Mouse (Mus musculus) liver, embryonic 11.5 days (tissue): ENCODE data around the gene Wdr70. TPM values are rescaled to one million over a fixed set of nuclear protein-coding genes. Genes with fewer than 3 reads are reported as not detected.

ENCODE experiments used
- ATAC-seq: fragments of 200-750 bp; cut with Nextera tagmentation; replicated peaks from 2 replicates; pipeline ENCODE4 v1.8.0; 2017; ENCODE audit warnings: moderate number of reproducible peaks, mild to moderate bottlenecking, moderate TSS enrichment, moderate library complexity; ENCODE audit not compliant: low FRiP score
- DNase-seq: peaks from one replicate; pipeline ENCODE4 v3.0.0-alpha.2; 2017; ENCODE audit warnings: low spot score
- H3K27ac ChIP-seq: fragments of 300-500 bp; sonication (generic); 2 replicates; pipeline ENCODE4 v1.5.1; 2014; ENCODE audit warnings: mild to moderate bottlenecking, low read depth, low read length, control low read depth
- H3K27me3 ChIP-seq: fragments of 300-500 bp; sonication (generic); replicated peaks from 2 replicates; pipeline ENCODE4 v1.6.1; 2014; ENCODE audit warnings: low read length, mixed read lengths; ENCODE audit not compliant: control insufficient read depth, insufficient read depth
- H3K36me3 ChIP-seq: fragments of 300-500 bp; sonication (generic); 2 replicates; pipeline ENCODE4 v1.6.1; 2014; ENCODE audit warnings: mild to moderate bottlenecking, low read length, moderate library complexity, mixed read lengths; ENCODE audit not compliant: control insufficient read depth, insufficient read depth
- H3K4me1 ChIP-seq: fragments of 300-500 bp; sonication (generic); replicated peaks from 2 replicates; pipeline ENCODE4 v1.6.1; 2014; ENCODE audit warnings: low read length, mixed read lengths; ENCODE audit not compliant: control insufficient read depth, insufficient read depth
- H3K4me2 ChIP-seq: fragments of 300-500 bp; sonication (generic); 2 replicates; pipeline ENCODE4 v1.6.1; 2014; ENCODE audit warnings: mild to moderate bottlenecking, control low read depth, moderate library complexity
- H3K4me3 ChIP-seq: fragments of 300-500 bp; sonication (generic); 2 replicates; pipeline ENCODE4 v1.5.1; 2014; ENCODE audit warnings: low read depth, low read length, control low read depth
- H3K9ac ChIP-seq: fragments of 300-500 bp; sonication (generic); 2 replicates; pipeline ENCODE4 v1.6.1; 2014; ENCODE audit warnings: low read depth, low read length, control low read depth
- H3K9me3 ChIP-seq: fragments of 300-500 bp; sonication (generic); 2 replicates; pipeline ENCODE4 v1.6.1; 2016; ENCODE audit warnings: low read length, inconsistent platforms, mixed read lengths; ENCODE audit not compliant: control insufficient read depth
- WGBS: fragments of 180-500 bp; shearing (Covaris S2); extraction: QIAGEN DNeasy Blood & Tissue Kit; methylation state at CpG from one replicate; pipeline ENCODE4 v1.1.7; 2014; 5-methylcytosine and 5-hydroxymethylcytosine counted together
- polyA plus RNA-seq: library from polyadenylated mRNA; unstranded; fragments of >200 nt; fragmentation: Nextera tagmentation; extraction: Ambion mirVana; gene quantifications from 2 replicates; pipeline ENCODE4 v1.2.1, GENCODE M21; 2014

The Wdr70 gene
- polyA plus RNA-seq, 1 experiment from 2014 or later: 51.5 TPM

DNA sequence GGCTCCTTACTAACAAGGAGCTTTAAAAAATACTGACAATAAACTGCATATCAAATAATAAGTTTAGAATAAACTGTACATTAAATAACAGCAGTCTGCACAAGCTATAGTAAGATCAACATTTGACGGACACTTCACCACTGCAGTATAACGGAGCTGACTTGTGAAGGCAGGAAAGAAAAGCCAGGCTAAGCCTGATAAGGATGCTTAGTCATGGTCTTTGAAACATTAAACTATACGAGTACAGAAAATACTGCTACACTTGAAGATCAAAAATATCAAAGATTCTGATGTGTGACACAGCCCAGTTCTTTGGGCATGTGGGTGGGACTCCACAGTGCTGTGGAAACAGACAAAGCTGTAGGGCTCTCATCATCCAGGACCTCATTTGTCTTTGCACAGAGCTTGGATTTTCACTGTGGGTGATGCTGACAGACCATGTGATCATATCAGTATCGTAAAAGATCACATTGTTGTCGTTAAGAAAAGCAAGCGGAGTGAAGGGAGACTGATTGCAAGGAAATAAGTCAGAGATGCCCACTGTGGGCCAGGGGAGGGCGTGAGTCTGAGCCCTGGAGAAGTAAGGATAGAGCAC is 163.3 kb downstream of the Wdr70 start:
- H3K9ac ChIP-seq: no peak overlapping the region
- H3K9me3 ChIP-seq: no peaks in the 10 kb centered on the region
- 46% methylated on average over 7 of the region's 7 CpGs for WGBS
- no peak for ATAC-seq
- no peak overlapping the region for H3K27ac ChIP-seq
- no peaks in the 10 kb centered on the region for H3K36me3 ChIP-seq
- no peak overlapping the region for H3K4me2 ChIP-seq
- peaks cover 4% of the 10 kb centered on the region; the same call in 1 of the 2 replicates for H3K4me1 ChIP-seq
- no peak overlapping the region for H3K4me3 ChIP-seq
- DNase-seq: no peak
- no peaks in the 10 kb centered on the region for H3K27me3 ChIP-seq

DNA sequence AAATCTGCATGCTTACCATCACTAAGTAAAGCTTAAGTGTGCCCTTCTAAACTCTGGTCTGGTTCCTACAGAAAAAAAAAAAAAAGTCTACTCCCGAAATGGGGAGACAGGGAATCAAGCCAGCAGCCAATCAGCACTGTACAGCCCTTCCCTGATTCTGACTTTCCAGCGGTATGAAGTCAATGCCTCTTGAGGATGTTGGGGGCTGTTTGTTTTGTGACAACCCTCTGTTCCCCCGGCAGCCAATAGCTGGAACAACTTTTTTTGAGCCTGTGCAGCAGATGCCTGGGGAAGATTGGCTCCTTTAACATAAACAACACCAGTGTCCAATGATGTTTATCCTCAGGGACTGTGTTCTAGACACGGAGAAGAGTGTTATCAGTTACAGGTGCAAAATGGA is 164.4 kb downstream of the Wdr70 start:
- peak overlapping the region; percentile 37 for H3K4me2 ChIP-seq

GRCm38 (mm10) chr15:7934105-7934504 is 164.9 kb downstream of the Wdr70 start:
- 54% methylated on average over 16 of the region's 16 CpGs for WGBS
- H3K27me3 ChIP-seq: no peaks in the 10 kb centered on the region
- DNase-seq (no peak), ATAC-seq (no peak)
- no peak overlapping the region for H3K9ac ChIP-seq
- H3K4me1 ChIP-seq: peaks cover 4% of the 10 kb centered on the region; the same call in 1 of the 2 replicates
- H3K4me2 ChIP-seq: peak overlapping the region; percentile 37
- no peaks in the 10 kb centered on the region for H3K36me3 ChIP-seq
- H3K4me3 ChIP-seq: no peak overlapping the region
- no peaks in the 10 kb centered on the region for H3K9me3 ChIP-seq
- H3K27ac ChIP-seq: no peak overlapping the region

More for the DNA sequence above, 164.4 kb downstream of the Wdr70 start:
- Histone ChIP-seq H3K4me3 (no peak overlapping the region), H3K9me3 (no peaks in the 10 kb centered on the region), H3K4me1 (peaks cover 4% of the 10 kb centered on the region; the same call in 1 of the 2 replicates), H3K36me3 (no peaks in the 10 kb centered on the region), H3K27me3 (no peaks in the 10 kb centered on the region), H3K27ac (no peak overlapping the region), H3K9ac (no peak overlapping the region)
- ATAC-seq: no peak
- WGBS: 47% methylated on average over 4 of the region's 4 CpGs
- no peak for DNase-seq

DNA sequence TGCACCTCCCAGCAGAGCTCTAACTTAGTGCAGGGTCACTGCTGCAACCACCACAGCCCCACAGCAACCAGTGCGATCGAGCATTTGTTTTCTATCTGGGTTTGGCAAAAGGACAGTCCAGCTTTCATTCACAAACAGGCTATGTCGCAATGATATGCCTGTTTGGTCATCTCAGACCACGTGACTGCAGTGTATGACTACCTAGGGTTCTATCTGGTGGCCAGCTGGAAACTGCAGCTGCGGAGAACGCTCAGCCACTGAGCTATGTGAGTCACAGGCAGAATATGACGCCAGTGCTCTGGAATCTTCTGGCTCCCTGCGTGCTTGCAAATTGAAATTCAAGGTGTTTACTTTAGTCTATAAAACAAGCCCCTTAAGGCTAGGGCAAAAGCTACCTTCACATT is 167.4 kb downstream of the Wdr70 start:
- H3K9me3 ChIP-seq: no peaks in the 10 kb centered on the region
- no peaks in the 10 kb centered on the region for H3K27me3 ChIP-seq
- no peak overlapping the region for H3K9ac ChIP-seq
- H3K4me2 ChIP-seq: no peak overlapping the region
- H3K36me3 ChIP-seq: no peaks in the 10 kb centered on the region
- H3K4me3 ChIP-seq: no peak overlapping the region
- DNase-seq (no peak), ATAC-seq (no peak)
- H3K27ac ChIP-seq: no peak overlapping the region; the same call in 1 of the 2 replicates
- WGBS: 85% methylated on average over 8 of the region's 8 CpGs
- peaks cover 4% of the 10 kb centered on the region; the same call in 1 of the 2 replicates for H3K4me1 ChIP-seq

- WGBS: 77% methylated on average over 4 of the region's 4 CpGs
- ATAC-seq (no peak), DNase-seq (no peak)
Measured at GRCm38 (mm10) chr15:7925382-7925781, 173.6 kb downstream of the Wdr70 start.

GRCm38 (mm10) chr15:7923281-7923680 is 175.7 kb downstream of the Wdr70 start:
- Histone ChIP-seq H3K27me3 (no peaks in the 10 kb centered on the region), H3K9me3 (no peaks in the 10 kb centered on the region), H3K9ac (no peak overlapping the region), H3K27ac (no peak overlapping the region), H3K4me1 (no peaks in the 10 kb centered on the region), H3K36me3 (no peaks in the 10 kb centered on the region), H3K4me2 (no peak overlapping the region), H3K4me3 (no peak overlapping the region)
- ATAC-seq (no peak), DNase-seq (no peak)
- 93% methylated on average over 4 of the region's 4 CpGs for WGBS

More at GRCm38 (mm10) chr15:7925382-7925781, 173.6 kb downstream of the Wdr70 start:
- Histone ChIP-seq H3K4me1 (no peaks in the 10 kb centered on the region), H3K27me3 (no peaks in the 10 kb centered on the region), H3K36me3 (no peaks in the 10 kb centered on the region), H3K4me3 (no peak overlapping the region), H3K27ac (no peak overlapping the region), H3K9ac (no peak overlapping the region), H3K9me3 (no peaks in the 10 kb centered on the region), H3K4me2 (no peak overlapping the region)

DNA sequence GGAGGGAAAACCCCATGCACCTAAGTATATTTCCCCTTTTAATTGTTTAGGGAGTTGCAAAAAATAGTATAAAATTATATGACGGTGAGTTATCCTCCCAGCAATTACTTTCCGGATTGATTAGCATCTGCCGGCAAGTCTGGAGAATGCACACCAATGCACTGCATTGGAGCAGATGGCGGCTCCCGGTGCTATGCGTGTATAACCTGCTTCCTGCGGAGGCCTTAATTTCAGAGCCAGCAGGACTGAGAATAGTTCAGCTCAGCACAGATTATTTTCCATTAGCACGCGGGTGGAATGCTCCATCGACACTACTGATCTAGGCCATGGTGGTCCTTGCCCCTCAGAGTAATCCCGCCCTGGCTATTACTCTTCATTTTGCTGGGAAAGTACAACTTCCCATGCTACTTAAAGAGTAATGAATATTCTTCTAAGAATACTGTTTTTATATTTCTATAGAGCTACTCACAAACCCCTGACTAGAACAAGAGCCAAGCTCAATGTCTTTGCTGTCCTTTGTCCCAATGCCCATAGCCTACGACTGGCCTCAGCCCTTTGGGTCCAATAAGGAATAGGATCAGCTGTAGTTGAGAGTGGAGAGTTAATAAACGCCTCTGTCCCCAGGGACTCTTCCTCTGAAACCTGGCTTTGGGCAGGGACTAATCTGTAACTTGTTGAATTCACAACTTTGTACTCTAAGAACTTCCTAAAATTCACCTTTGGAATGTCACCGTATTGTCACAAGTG is 176.5 kb downstream of the Wdr70 start:
- DNase-seq (no peak), ATAC-seq (no peak)
- Histone ChIP-seq H3K9me3 (no peaks in the 10 kb centered on the region), H3K4me1 (no peaks in the 10 kb centered on the region), H3K27ac (no peak overlapping the region), H3K9ac (no peak overlapping the region), H3K4me2 (no peak overlapping the region), H3K4me3 (no peak overlapping the region), H3K27me3 (no peaks in the 10 kb centered on the region), H3K36me3 (no peaks in the 10 kb centered on the region)
- WGBS: 92% methylated on average over 14 of the region's 14 CpGs

DNA sequence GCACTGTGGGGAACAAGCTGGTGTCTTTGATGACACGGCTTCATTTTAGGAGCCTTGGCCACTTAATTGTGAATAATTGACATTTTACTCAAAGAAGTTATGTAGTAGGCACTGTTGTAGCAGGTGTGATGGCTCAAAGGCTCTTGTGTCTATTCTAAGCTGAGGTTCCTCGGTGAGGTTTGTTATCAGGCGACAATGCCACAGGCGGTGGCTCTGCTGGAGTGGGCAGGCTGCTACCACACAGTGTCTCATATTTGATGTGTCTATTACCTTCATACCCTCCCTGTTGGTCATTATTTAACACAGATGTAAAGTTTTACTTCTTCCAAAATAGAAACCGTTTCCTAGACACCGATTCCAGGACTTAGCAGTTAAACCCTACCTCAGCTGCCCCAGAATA is 177.9 kb downstream of the Wdr70 start:
- no peak for DNase-seq
- ATAC-seq: no peak
- no peaks in the 10 kb centered on the region for H3K4me1 ChIP-seq
- no peak overlapping the region for H3K9ac ChIP-seq
- WGBS: 83% methylated on average over 6 of the region's 6 CpGs
- no peaks in the 10 kb centered on the region for H3K9me3 ChIP-seq
- no peaks in the 10 kb centered on the region for H3K36me3 ChIP-seq
- H3K27me3 ChIP-seq: no peaks in the 10 kb centered on the region
- H3K4me3 ChIP-seq: no peak overlapping the region
- H3K27ac ChIP-seq: no peak overlapping the region
- no peak overlapping the region for H3K4me2 ChIP-seq
